Mouse (Mus musculus) neural tube, embryonic 11.5 days (tissue): Measurements from ENCODE around the gene Rpl14. TPM values are rescaled to one million over a fixed set of nuclear protein-coding genes. Genes with fewer than 3 reads are reported as not detected.

Source experiments
- ATAC-seq: fragments of 200-750 bp; cut with Nextera tagmentation; 2 replicates; pipeline ENCODE4 v1.8.0; 2017; ENCODE audit warnings: moderate number of reproducible peaks, mild to moderate bottlenecking, moderate TSS enrichment, moderate library complexity; ENCODE audit not compliant: insufficient read depth, low FRiP score, low TSS enrichment
- DNase-seq: peaks from one replicate; pipeline ENCODE4 v3.0.0-alpha.2; 2015; ENCODE audit warnings: low spot score
- H3K27ac ChIP-seq: fragments of 300-500 bp; sonication (generic); 2 replicates; pipeline ENCODE4 v1.5.1; 2014; ENCODE audit warnings: low read depth, mild to moderate bottlenecking, low read length
- H3K27me3 ChIP-seq: fragments of 300-500 bp; sonication (generic); 2 replicates; pipeline ENCODE4 v1.6.1; 2014; ENCODE audit warnings: mild to moderate bottlenecking, low read length, mixed read lengths; ENCODE audit not compliant: control insufficient read depth, insufficient read depth
- H3K36me3 ChIP-seq: fragments of 300-500 bp; sonication (generic); 2 replicates; pipeline ENCODE4 v1.6.1; 2014; ENCODE audit warnings: mild to moderate bottlenecking, low read length, moderate library complexity, mixed read lengths; ENCODE audit not compliant: control insufficient read depth, insufficient read depth
- H3K4me1 ChIP-seq: fragments of 300-500 bp; sonication (generic); 2 replicates; pipeline ENCODE4 v1.6.1; 2014; ENCODE audit warnings: low read length, mixed read lengths; ENCODE audit not compliant: control insufficient read depth, insufficient read depth
- H3K4me2 ChIP-seq: fragments of 300-500 bp; sonication (generic); 2 replicates; pipeline ENCODE4 v1.6.1; 2014; ENCODE audit warnings: low read depth, mild to moderate bottlenecking, moderate library complexity
- H3K4me3 ChIP-seq: fragments of 300-500 bp; sonication (generic); 2 replicates; pipeline ENCODE4 v1.5.1; 2014; ENCODE audit warnings: low read depth, low read length
- H3K9ac ChIP-seq: fragments of 300-500 bp; sonication (generic); 2 replicates; pipeline ENCODE4 v1.6.1; 2014; ENCODE audit warnings: mild to moderate bottlenecking, low read length
- H3K9me3 ChIP-seq: fragments of 300-500 bp; sonication (generic); 2 replicates; pipeline ENCODE4 v1.6.1; 2016; ENCODE audit warnings: low read length; ENCODE audit not compliant: control insufficient read depth
- WGBS: fragments of 180-500 bp; shearing (Covaris S2); extraction: QIAGEN DNeasy Blood & Tissue Kit; methylation state at CpG from one replicate; pipeline ENCODE4 v1.1.7; 2014; 5-methylcytosine and 5-hydroxymethylcytosine counted together
- polyA plus RNA-seq: library from polyadenylated mRNA; unstranded; fragments of >200 nt; fragmentation: Nextera tagmentation; extraction: Ambion mirVana; gene quantifications from 2 replicates; pipeline ENCODE4 v1.2.1, GENCODE M21; 2014

Rpl14 gene
- polyA plus RNA-seq, 1 experiment from 2014 or later, result 750 TPM

DNA sequence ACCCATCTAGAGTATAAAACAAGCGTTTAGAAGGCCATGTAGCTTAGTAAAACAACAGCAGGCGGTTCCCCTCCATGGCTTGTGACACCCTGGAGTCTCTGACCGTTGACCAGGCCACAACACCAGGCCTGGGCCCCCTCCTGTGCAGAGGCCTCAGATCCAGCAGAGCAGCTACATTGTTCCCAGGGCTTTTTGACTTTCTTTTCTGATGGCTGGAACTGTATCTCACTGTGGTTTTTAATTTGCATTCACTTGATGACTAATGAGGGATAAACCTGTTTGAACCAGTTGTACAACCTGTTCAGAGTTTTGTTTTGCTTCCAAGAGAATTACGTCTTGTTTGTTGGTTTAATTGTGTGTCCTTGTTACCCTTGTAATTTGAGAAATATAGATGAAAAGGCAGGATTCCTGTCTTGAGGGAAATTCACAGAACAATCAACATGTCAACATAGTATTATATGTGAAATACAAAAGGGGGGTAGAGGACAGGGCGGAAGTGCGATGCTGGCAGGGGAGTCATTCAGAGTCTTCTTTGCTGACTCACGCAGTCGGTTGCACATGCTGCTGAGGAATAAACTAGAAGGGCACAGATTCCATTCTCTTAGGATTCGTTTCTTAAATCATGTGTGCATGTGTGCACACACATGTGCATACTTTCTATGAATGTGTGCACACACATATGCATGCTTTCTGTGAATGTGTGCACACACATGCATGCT lies 22.3 kb downstream of the Rpl14 start:
- ATAC-seq (no peak), DNase-seq (no peak)
- WGBS, result 61% methylated on average over 9 of the region's 9 CpGs

DNA sequence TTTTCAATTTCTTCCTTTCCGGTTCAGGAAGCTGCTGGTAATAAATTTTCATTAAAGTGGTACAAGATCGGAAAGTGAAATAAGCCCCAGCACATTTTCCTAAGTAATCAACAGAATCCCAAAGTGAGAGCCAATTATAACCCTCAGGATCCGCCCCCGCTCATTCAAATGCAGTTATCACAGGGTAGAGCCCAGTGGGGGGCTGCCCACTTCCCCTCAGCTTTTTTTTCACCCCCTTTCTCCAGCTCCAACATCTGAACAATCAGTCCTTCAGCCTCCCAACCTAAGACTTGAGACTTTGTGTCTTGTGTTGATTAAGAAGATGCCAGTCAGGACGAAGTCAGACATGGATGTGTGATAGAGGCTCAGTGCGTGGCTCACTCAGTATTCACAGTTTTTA lies 23.6 kb downstream of the Rpl14 start:
- ATAC-seq, result no peak
- Histone ChIP-seq H3K9me3 (no peaks in the 10 kb centered on the region), H3K27me3 (no peaks in the 10 kb centered on the region), H3K9ac (no peak overlapping the region), H3K27ac (no peak overlapping the region), H3K4me1 (no peaks in the 10 kb centered on the region), H3K4me3 (no peak overlapping the region), H3K4me2 (no peak overlapping the region), H3K36me3 (no peaks in the 10 kb centered on the region)
- WGBS, result 45% methylated on average over 6 of the region's 6 CpGs
- no peak for DNase-seq

More for the DNA sequence above, 22.3 kb downstream of the Rpl14 start:
- H3K4me2 ChIP-seq, result no peak overlapping the region
- H3K27me3 ChIP-seq, result no peaks in the 10 kb centered on the region
- H3K36me3 ChIP-seq, result no peaks in the 10 kb centered on the region
- no peak overlapping the region for H3K4me3 ChIP-seq
- no peaks in the 10 kb centered on the region for H3K9me3 ChIP-seq
- no peaks in the 10 kb centered on the region for H3K4me1 ChIP-seq
- H3K27ac ChIP-seq, result no peak overlapping the region
- H3K9ac ChIP-seq, result no peak overlapping the region

DNA sequence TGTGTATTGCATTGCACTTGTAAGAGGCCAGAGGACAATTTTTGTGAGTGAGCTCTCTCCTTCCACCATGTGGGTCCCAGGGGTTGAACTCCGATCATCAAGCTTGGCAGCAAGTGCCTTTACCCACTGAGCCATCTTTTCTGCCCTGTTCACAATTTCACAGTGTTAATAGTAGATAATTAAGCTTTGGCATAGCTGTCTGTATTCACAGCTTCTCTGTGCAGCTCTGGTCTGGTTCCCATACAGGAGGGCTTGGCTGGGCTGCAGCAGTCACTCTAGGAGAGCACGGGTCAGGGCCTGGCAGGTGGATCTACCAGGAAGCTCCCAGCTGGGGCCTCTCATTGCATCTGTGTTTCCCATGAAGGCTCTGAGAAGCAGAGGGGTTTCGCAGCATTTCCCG lies 24.1 kb downstream of the Rpl14 start:
- ATAC-seq (no peak), DNase-seq (no peak)
- Histone ChIP-seq H3K4me3 (no peak overlapping the region), H3K36me3 (no peaks in the 10 kb centered on the region), H3K9me3 (no peaks in the 10 kb centered on the region), H3K4me1 (no peaks in the 10 kb centered on the region), H3K4me2 (no peak overlapping the region), H3K27ac (no peak overlapping the region), H3K9ac (no peak overlapping the region), H3K27me3 (no peaks in the 10 kb centered on the region)
- WGBS, result 55% methylated on average over 4 of the region's 4 CpGs

DNA sequence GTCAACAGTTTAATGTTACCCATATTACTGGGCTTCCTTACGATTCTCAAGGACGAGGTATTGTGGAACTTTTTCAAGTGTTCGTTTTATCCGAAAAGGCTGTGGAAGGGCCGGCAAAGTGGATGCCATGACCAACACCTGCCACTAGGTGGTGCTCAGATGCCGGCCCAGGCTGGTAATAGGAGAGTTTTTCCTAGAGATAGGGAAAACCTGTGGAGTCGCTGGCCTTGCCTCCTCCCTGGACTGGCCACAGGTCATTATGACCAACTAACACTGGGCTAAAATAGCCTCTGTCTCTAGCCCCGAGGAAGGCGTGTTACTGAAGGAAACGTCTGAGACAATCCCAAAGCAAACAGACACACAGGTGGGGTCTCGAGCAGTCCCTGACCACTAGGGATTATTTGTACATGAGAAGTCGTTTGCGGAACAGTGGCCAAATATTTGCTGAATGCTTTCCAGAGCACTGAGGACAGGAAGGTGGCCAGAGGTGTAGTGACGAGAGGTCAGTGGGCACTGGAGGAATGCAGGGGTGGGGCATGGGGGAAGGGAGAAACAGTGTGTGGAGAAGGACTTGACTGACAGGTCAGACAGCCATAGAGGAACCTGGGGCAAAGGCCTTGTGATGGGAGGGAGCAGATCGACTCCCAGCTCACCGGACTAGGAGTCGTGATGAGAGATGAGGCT lies 30.4 kb downstream of the Rpl14 start:
- ATAC-seq, result 0 out of 2 replicates have a peak, but pooled peaks have one; percentile 29
- H3K4me2 ChIP-seq, result no peak overlapping the region
- H3K9ac ChIP-seq, result no peak overlapping the region
- H3K4me1 ChIP-seq, result peaks cover 11% of the 10 kb centered on the region; the same call in 1 of the 2 replicates
- H3K36me3 ChIP-seq, result no peaks in the 10 kb centered on the region
- H3K27me3 ChIP-seq, result no peaks in the 10 kb centered on the region
- peak; percentile 81 for DNase-seq
- H3K27ac ChIP-seq, result no peak overlapping the region
- no peaks in the 10 kb centered on the region for H3K9me3 ChIP-seq
- no peak overlapping the region for H3K4me3 ChIP-seq
- WGBS, result 27% methylated on average over 17 of the region's 17 CpGs

DNA sequence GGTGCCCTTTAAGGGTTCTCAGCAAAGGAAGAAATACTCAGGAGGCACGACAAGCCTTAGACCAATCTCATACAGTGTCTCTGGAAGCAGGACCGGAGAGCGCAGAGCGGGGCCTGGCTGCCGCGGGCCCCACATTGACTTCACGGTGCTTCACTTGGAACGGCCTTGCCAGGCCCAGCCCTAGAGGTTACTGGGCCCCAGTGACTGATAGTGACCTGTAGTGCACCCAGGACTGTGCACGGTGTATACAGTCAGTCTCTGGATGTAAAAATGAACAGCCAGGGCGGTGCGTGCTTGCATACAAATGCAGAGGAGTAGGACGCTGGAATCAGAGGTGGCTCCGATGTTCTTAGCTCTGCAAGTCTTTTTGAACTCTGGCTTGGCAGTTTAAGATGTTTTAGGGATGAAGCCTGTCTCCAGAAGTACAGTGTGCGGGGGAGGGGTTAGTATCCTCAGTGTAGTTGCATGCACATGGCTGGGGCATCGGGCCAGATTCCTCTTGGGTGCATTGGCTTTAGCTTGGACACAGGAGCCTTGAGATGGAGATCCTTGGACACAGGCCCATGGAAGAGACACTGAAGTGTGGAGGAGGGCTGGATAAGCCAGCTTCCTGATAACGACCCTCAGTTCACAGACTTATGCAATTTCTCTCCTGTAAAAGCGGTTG lies 31.1 kb downstream of the Rpl14 start:
- H3K4me1 ChIP-seq, result peaks cover 11% of the 10 kb centered on the region; the same call in 1 of the 2 replicates
- H3K27me3 ChIP-seq, result no peaks in the 10 kb centered on the region
- DNase-seq (no peak), ATAC-seq (peak; percentile 55)
- no peaks in the 10 kb centered on the region for H3K9me3 ChIP-seq
- no peak overlapping the region for H3K9ac ChIP-seq
- no peaks in the 10 kb centered on the region for H3K36me3 ChIP-seq
- H3K27ac ChIP-seq, result no peak overlapping the region
- 54% methylated on average over 17 of the region's 17 CpGs for WGBS
- H3K4me2 ChIP-seq, result peak overlapping the region; percentile 29; the same call in 1 of the 2 replicates
- H3K4me3 ChIP-seq, result peak overlapping the region; percentile 4; the same call in 1 of the 2 replicates

DNA sequence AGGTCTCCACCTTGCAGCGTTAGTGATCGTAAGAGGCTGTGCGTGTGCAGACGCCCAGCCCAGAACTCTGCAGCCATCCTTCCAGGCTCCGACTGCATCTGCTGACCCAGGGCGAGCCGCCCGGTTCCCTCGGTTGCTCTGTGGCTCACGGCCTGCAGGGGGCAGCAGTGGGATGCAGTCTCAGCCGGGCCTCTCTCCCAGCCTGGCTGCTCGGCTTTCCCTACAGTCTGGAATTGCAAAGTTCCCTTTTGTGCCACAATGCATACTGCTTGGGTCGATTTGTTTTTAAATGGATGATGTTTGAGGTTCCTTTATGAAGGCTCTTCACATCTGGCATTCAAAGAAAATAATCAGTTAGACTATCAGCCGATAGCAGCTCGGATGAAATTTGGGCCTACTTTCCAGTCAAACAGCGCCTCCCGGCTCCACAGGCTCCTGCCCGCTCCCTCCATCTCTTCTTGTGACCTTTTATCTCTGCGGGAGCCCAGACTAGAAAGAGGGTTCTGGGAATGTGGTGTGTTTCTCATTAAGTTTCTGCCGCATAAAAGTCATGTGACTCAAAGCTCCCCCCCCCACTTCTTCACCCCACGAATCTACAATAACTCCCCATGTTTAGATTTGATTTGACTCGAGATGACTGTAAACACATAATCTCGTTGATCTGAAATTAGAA lies 31.7 kb downstream of the Rpl14 start:
- peaks cover 11% of the 10 kb centered on the region; the same call in 1 of the 2 replicates for H3K4me1 ChIP-seq
- H3K36me3 ChIP-seq, result no peaks in the 10 kb centered on the region
- ATAC-seq (peak; percentile 83), DNase-seq (peak; percentile 91)
- H3K27ac ChIP-seq, result no peak overlapping the region
- H3K9ac ChIP-seq, result peak overlapping the region; percentile 39
- H3K4me2 ChIP-seq, result peak overlapping the region; percentile 29
- under 1% methylated on average over 23 of the region's 23 CpGs for WGBS
- no peaks in the 10 kb centered on the region for H3K27me3 ChIP-seq
- peak overlapping the region; percentile 4; the same call in 1 of the 2 replicates for H3K4me3 ChIP-seq
- no peaks in the 10 kb centered on the region for H3K9me3 ChIP-seq

DNA sequence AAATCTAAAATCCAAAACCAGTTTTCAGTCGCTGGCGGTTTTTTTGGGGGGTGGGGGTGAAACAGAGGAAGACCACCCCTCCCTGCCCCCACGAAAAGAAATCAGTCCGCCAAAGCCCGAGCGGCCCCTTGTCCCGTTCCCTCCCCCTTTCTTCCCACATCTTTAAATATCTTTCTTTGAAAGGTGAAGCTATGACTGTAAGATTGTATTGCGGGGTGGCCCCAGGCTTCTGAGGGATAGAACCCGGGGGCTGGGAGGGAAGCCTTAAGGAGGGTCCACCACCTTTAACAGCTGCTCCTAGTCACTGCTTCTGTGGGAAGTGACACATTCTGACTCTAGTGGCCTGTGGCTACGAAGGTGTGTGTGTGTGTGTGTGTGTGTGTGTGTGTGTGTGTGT lies 32.3 kb downstream of the Rpl14 start:
- H3K9me3 ChIP-seq, result no peaks in the 10 kb centered on the region
- H3K4me1 ChIP-seq, result peaks cover 11% of the 10 kb centered on the region; the same call in 1 of the 2 replicates
- no peak overlapping the region for H3K4me3 ChIP-seq
- DNase-seq (peak; percentile 32), ATAC-seq (no peak)
- H3K27ac ChIP-seq, result no peak overlapping the region
- peak overlapping the region; percentile 29 for H3K4me2 ChIP-seq
- H3K27me3 ChIP-seq, result no peaks in the 10 kb centered on the region
- 7% methylated on average over 9 of the region's 10 CpGs for WGBS
- H3K9ac ChIP-seq, result no peak overlapping the region
- no peaks in the 10 kb centered on the region for H3K36me3 ChIP-seq

DNA sequence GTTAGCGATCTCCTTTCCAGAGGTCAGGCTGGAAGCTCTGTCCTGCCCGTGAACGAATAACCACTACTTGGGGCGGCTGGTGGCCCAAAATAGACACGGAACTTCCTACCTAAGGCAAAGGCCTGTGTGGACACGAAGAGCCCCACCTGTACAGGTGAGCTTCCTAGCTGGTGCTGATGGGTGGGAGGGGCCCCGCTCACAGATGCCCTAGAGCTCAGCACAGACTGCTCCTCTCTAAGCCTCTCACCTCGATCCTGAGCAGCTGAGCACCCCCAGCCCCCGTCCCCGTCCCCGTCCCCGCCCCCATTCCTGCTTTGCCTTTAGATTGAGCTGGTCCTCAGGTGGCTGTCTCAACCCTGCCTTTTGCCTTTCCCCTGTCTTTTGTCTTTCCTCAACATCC lies 32.7 kb downstream of the Rpl14 start:
- Histone ChIP-seq H3K27ac (no peak overlapping the region), H3K4me2 (peak overlapping the region; percentile 29; the same call in 1 of the 2 replicates), H3K9ac (no peak overlapping the region), H3K4me1 (peaks cover 11% of the 10 kb centered on the region; the same call in 1 of the 2 replicates), H3K4me3 (no peak overlapping the region), H3K36me3 (no peaks in the 10 kb centered on the region), H3K27me3 (no peaks in the 10 kb centered on the region), H3K9me3 (no peaks in the 10 kb centered on the region)
- ATAC-seq (no peak), DNase-seq (no peak)
- WGBS, result 26% methylated on average over 12 of the region's 12 CpGs
